Mouse (Mus musculus) adipocyte (in vitro differentiated cells): ENCODE results near the gene Fam193a.
A peak's percentile ranks its signal among the peaks of the same experiment; 100 is the strongest.

Experiments used
- DNase-seq: peaks from one replicate; pipeline ENCODE4 v3.0.0-alpha.2; 2016; ENCODE audit warnings: low spot score

The Fam193a gene

GRCm38 (mm10) chr5:34461294-34461693 lies 91.6 kb downstream of the Fam193a start:
- no peak for DNase-seq

DNA sequence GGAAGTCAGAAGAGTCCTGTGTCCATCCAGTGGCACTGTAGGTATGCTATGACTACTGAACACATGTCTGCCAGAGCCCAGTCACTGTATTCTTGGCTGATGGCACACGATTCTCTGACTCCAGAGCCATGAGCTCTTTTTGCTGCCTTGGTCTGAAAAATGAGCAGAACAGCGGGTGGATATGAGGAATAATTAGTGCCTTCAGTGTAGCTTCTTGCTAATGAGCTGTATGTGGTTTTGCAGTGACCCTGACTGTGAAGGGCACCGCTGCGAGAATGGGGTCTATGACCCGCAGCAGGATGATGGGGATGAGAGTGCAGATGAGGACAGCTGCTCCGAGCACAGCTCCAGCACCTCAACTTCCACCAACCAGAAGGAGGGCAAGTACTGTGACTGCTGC lies 92.1 kb downstream of the Fam193a start:
- DNase-seq, result no peak

DNA sequence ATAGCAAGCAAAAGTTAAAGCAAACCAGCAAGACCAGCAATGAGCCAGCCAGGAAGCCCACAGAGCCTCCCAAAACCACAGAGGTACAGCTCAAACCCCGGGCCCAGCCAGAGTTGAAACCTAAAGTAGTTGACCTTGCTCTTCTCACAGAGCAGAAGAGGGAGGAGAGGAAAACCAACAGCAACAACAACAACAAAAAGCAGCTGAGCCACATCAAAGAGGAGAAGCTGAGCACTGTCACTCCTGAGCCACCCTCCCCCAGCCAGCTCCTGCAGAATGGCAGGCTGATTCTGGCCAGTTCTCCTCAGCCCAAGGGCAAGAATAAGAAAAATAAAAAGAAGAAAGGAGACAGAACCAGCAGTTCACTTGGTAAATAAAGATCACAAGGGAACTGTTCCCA lies 96.3 kb downstream of the Fam193a start:
- DNase-seq, result no peak

DNA sequence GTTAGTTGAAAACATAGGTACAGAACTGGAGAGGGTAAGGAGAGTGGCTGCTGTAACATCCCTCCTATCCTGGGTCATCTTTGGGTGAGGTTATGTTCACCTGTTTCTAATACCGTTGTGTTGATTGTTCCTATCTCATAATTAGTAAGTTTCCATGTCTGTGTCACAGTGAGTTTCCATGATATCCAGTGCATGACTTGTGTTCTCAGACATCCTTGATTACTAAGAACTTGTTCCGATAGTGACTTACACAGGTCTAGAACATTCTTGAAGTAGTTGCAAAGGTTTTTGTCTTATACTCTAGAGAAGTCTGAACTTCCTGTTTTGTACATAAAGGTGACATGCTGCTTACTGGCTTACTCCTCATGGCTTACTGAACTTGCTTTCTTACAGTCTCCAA lies 96.9 kb downstream of the Fam193a start:
- no peak for DNase-seq

DNA sequence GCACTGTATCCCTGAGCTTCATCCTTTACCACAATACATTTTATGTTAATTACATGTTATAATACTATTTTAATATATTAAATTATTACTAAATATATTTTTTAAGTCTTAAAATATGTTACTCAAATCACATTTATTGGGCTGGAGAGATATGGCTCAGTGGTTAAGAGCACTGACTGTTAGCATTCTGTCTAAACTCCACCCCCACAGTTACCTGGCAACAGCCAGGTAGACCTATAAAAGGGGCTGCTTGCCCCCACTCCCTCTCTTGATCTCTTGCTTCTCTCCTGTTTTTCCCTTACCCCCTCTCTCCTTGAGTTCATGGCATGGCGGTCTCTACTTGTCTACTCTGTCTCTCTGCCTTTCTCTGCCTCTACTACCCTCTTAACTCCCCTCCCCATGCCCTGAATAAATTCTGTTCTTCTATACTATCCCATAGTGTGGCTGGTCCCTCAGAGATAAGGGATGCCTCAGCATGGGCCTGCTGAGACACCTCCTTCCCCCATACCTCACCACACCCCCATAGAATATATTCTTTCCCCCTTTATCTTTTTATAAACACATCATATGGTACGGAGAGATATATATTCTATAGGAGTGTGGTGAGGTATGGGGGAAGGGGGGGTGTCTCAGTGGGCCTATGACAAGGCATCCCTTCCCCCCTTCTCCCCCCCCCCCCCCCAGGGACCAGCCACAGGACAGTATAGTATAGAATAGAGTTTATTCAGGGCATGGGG lies 98.5 kb downstream of the Fam193a start:
- DNase-seq, result no peak

DNA sequence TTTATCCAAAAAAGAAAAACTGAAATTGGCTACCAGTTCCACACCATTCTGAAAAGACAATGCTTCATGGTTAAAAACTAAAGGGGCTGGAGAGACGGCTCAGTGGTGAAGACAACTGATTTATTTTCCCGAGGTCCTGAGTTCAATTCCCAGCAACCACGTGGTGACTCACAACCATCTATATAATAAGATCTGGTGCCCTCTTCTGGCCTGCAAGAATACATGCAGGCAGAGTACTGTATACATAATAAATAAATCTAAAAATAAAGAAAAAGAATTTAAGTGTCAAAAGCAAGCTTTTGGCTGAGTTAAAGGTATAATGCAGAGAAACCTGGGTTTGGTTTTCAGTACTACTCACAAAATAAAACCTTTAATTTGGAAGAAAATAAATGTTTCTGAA lies 111.2 kb downstream of the Fam193a start:
- no peak for DNase-seq

DNA sequence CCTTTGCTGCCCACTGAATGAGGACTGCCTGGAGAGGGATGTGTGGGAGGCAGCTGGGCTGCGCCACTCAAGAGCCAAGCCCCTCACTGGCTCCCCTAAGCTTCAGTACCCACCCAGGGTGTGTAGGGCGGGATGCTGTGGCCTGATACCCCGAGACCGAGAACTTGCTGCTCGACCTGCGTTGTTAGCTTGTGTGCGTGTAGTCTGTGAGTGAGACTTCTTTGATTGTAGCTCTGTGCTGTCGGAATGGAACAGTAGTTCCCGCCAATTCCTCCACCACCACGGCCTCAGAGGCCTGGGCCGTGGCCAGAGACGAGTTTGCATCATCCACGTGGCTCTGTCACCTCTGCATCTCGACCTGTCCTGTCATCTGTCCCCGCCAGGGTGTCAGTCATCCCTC lies 116.0 kb downstream of the Fam193a start:
- DNase-seq, result no peak

DNA sequence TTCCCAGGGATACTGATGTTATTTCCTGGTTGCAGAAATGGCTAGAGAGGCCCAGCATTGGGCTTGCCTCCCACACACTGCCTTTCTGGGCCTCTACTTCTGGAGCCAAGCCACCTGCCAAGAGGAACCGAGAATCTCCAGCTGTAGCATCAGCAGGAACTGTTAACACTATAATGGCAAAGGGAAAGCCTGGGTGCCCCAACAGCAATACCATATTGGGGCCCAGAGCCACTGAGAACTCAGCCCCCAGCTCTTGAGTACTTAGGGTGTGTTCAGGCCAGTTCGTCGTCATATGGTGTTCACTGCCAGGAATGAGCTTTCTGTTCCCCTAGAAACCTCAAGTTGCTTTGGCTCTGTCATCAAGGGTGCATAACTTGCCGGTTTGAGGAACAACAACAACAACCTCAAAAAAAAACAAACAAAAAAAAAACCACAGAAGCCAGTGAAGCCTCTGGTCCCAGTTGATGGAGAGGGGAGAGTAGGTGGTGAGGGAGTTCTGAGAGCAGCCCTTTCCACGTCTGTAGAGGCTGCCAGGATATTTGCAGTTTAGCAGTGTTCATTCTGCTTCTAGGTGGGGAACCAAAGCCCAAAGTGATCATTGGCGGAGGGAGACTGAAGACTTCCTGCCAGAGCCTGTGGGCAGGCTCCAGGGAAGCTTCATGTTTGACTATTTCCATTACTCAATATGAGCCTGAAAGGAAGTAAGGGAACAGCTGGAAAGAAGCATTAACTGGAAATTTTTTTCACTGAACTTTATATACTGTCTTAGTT lies 117.8 kb downstream of the Fam193a start:
- DNase-seq, result peak; percentile 58

- DNase-seq, result no peak
Observed at GRCm38 (mm10) chr5:34488741-34489417, 119.1 kb downstream of the Fam193a start.

DNA sequence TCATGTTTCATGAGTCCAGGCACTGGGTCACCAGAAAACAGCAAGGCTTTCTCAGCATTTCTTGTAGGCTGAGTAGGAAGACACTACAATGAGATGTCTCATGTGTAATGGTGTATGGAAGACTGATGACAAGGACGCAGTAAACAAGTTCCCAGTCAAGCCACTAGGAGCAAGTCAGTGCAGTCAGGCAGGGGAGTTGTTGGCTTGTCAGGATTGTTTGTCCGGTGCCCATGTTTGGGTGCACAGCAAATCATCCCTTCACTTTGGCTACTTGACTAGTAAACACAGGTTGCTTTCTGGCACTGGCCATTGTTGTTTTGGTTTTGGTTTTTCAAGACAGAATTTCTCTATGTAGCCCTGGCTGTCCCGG lies 119.7 kb downstream of the Fam193a start:
- DNase-seq, result no peak

DNA sequence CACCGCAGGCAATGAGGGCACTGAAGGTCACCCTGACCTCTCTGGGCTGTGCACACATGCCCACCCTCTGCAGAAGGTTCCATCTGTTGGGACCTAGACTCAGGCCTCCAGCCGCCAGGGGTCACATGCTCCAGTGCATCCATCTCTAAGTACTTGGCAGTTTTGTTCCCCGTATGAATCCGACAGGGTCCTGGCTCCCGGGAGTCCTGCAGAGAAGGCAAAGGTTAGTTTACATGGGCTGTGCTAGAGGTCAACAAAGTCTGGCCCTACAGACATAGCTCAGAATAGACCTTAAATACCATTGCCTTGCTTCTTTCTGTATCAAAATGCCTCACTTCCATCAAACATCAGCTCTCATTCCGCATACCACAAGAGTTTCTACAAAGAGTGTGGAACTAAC lies 127.0 kb downstream of the Fam193a start:
- no peak for DNase-seq

GRCm38 (mm10) chr5:34500886-34501285 lies 131.2 kb downstream of the Fam193a start:
- no peak for DNase-seq

DNA sequence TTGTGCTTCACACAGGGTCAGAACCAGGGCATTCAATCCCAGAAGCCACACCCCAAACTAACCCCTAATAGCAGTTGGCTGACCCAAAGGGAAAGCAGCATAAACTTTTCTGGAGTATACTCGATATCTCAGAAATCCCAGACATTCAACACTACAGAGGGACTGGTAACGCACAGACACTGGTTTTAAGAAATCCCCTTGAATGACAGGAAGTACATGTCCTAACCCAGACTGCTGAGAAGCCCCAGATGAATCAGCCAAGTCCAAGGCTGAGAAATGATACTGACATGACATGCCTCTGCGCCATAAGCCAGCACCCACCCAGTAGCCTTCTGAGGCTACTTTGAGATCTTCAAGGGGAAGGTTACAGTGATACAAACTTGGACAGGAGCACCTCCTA lies 131.9 kb downstream of the Fam193a start:
- DNase-seq, result no peak

DNA sequence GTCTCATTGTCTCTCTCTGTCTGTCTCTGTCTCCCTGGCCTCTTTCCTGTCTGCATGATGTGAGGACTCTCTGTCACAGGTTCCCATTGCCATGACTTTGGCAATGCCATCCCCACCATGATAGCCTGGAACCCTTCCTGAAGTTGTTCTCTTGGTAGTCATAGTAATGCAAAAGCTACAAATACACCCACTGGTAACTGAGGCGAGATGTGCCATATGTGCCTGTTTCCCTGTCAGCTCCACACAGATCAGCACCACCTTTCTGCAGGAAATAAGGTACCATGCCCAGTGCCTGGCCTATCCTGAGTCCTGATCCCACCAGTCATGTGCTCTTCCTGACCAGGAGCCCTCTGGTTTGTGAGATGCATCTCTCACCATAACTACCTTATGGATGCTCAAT lies 132.7 kb downstream of the Fam193a start:
- DNase-seq, result no peak

- no peak for DNase-seq
Observed at GRCm38 (mm10) chr5:34502821-34503220, 133.1 kb downstream of the Fam193a start.

DNA sequence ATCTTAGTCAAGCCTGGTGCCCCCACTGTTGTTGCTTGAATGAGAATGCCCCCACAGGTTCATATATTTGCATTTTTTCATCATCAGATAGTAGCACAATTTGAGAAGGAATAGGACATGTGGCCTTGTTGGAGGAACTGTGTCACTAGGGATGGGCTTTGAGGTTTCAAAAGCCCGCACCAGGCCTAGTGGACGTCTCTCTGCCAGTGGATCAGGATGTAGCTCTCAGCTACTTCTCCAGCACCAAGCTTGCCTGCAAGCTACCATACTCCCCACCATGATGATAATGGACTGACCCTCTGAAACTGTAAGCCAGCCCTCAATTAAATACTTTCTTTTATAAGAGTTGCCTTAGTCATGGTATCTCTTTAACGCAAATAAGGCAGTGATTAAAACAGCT lies 142.8 kb downstream of the Fam193a start:
- no peak for DNase-seq

- DNase-seq, result peak; percentile 97
Observed at GRCm38 (mm10) chr5:34513466-34514217, 143.9 kb downstream of the Fam193a start, which contains the start of gene Tnip2. Gene Tnip2, minus strand, starts transcription at chr5:34513991.

GRCm38 (mm10) chr5:34514218-34514566 lies 144.5 kb downstream of the Fam193a start:
- no peak for DNase-seq

GRCm38 (mm10) chr5:34515096-34515495 lies 145.4 kb downstream of the Fam193a start:
- no peak for DNase-seq

GRCm38 (mm10) chr5:34517913-34518312 lies 148.2 kb downstream of the Fam193a start:
- DNase-seq, result peak; percentile 76

GRCm38 (mm10) chr5:34519389-34519910 lies 149.7 kb downstream of the Fam193a start:
- DNase-seq, result no peak
